Mouse (Mus musculus): Measurements from ENCODE around the gene Cd28. TPM values are rescaled to one million over a fixed set of nuclear protein-coding genes. Genes with fewer than 3 reads are reported as not detected.

Gene Cd28
- total RNA-seq (2023), result 1 to 10 TPM; 1.0 to 1.4 TPM

GRCm38 (mm10) chr1:60716567-60716966, at the start of gene Cd28:
Cd28 (plus strand) TSS chr1:60716800.

Other genes starting within 250 kb of the Cd28 start
- gene Raph1, start 149.7 kb upstream of the Cd28 start, total RNA-seq (2023), result 10 to 100 TPM; 16.1 to 31.6 TPM
- gene Ctla4, start 170.2 kb downstream of the Cd28 start, total RNA-seq (2023), result under 1 TPM; 0.42 to 0.46 TPM